Mouse (Mus musculus): ENCODE results near the gene Gm10428.
"Not testable (repeated sequence)": the region's sequence is repeated elsewhere in the genome, so short reads cannot be mapped to it uniquely, and the experiment has no call there.

The Gm10428 gene

GRCm38 (mm10) chr11:62752780-62753179 lies at the start of gene Gm10428:
Gene Gm10428 (plus strand): TSS chr11:62753100.
- DNase-seq (ENCODE audit: low spot score), result no peak

- DNase-seq (ENCODE audit: low spot score), result no peak
Measured at GRCm38 (mm10) chr11:62706141-62706540, 46.8 kb upstream of the Gm10428 start.

GRCm38 (mm10) chr11:62708252-62708651 lies 44.6 kb upstream of the Gm10428 start:
- DNase-seq (ENCODE audit: low spot score), result no peak

- DNase-seq (ENCODE audit: low spot score), result no peak
Measured at GRCm38 (mm10) chr11:62710657-62711056, 42.2 kb upstream of the Gm10428 start.

GRCm38 (mm10) chr11:62728276-62728675 lies 24.6 kb upstream of the Gm10428 start:
- DNase-seq (ENCODE audit: low spot score), result no peak

GRCm38 (mm10) chr11:62731311-62732021 lies 21.4 kb upstream of the Gm10428 start, which contains the start of gene Zfp287:
Gene Zfp287 (minus strand): TSS chr11:62731905.
- peak; percentile 96 for DNase-seq (ENCODE audit: low spot score)

GRCm38 (mm10) chr11:62732022-62732387 lies 20.9 kb upstream of the Gm10428 start:
- no peak for DNase-seq (ENCODE audit: low spot score)

GRCm38 (mm10) chr11:62732665-62733064 lies 20.2 kb upstream of the Gm10428 start:
- DNase-seq (ENCODE audit: low spot score), result no peak

GRCm38 (mm10) chr11:62741186-62741585 lies 11.7 kb upstream of the Gm10428 start:
- no peak for DNase-seq (ENCODE audit: low spot score)

GRCm38 (mm10) chr11:62742261-62742957 lies 10.5 kb upstream of the Gm10428 start:
- DNase-seq (ENCODE audit: low spot score), result no peak

GRCm38 (mm10) chr11:62744103-62744502 lies 8.8 kb upstream of the Gm10428 start:
- peak; percentile 88 for DNase-seq (ENCODE audit: low spot score)

GRCm38 (mm10) chr11:62746001-62746533 lies 6.8 kb upstream of the Gm10428 start:
- peak; percentile 80 for DNase-seq (ENCODE audit: low spot score)

- no peak for DNase-seq (ENCODE audit: low spot score)
Measured at GRCm38 (mm10) chr11:62747227-62747626, 5.7 kb upstream of the Gm10428 start.

GRCm38 (mm10) chr11:62748062-62748461 lies 4.8 kb upstream of the Gm10428 start:
- DNase-seq (ENCODE audit: low spot score), result no peak

GRCm38 (mm10) chr11:62749445-62749844 lies 3.5 kb upstream of the Gm10428 start:
- not testable (repeated sequence) for DNase-seq (ENCODE audit: low spot score)

GRCm38 (mm10) chr11:62752191-62752590 lies 709 bp upstream of the Gm10428 start:
- no peak for DNase-seq (ENCODE audit: low spot score)

- DNase-seq (ENCODE audit: low spot score), result peak; percentile 99
Measured at GRCm38 (mm10) chr11:62756456-62757142, 3.7 kb downstream of the Gm10428 start.

- no peak for DNase-seq (ENCODE audit: low spot score)
Measured at GRCm38 (mm10) chr11:62757143-62757507, 4.2 kb downstream of the Gm10428 start.

GRCm38 (mm10) chr11:62757906-62758305 lies 5.0 kb downstream of the Gm10428 start:
- no peak for DNase-seq (ENCODE audit: low spot score)

- no peak for DNase-seq (ENCODE audit: low spot score)
Measured at GRCm38 (mm10) chr11:62758491-62758890, 5.6 kb downstream of the Gm10428 start.

- no peak for DNase-seq (ENCODE audit: low spot score)
Measured at GRCm38 (mm10) chr11:62760755-62761457, 8.0 kb downstream of the Gm10428 start.

GRCm38 (mm10) chr11:62776510-62776909 lies 23.6 kb downstream of the Gm10428 start:
- no peak for DNase-seq (ENCODE audit: low spot score)

All from retina, embryonic 14.5 days (tissue).